ENCODE assay signal across 8 mouse cellular contexts in the genomic region with DNA sequence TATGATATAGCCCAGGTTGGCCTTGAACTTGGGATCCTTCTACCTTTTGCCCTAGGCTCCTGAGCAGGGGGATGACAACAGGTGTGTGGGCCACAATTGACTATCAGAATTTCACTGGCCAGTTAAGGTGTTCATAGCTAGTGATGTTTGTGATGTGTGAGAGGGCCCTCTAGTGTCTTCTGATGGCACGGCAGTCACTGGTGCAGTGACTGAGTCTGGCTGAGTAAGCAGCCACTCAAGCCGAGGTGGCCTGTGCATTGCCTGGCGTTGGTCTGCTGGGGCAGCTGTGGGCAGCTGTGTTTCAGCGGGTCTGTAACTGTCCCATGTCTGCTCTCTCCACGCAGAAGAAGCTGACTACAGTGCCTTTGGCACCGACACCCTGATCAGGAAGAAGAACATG. TPM values are rescaled to one million over a fixed set of nuclear protein-coding genes. Genes with fewer than 3 reads are reported as not detected.
DNase-seq lines count a peak whose midpoint lies in the region; ATAC-seq lines count a peak whose summit lies in the region.

No protein-coding gene starts in this region.

- peaks cover 4% of the 10 kb centered on the region; the same call in 1 of the 2 replicates for H3K36me3 ChIP-seq in intestine, embryonic 16.5 days (ENCODE audit: control insufficient read depth, insufficient read depth, low read length)

- no peak overlapping the region for H3K9ac ChIP-seq in intestine, embryonic 16.5 days (ENCODE audit: low read depth, low read length)

- peaks cover 34% of the 10 kb centered on the region for H3K4me1 ChIP-seq in intestine, embryonic 16.5 days (ENCODE audit: control insufficient read depth, insufficient read depth, low read length)

- H3K27me3 ChIP-seq in intestine, embryonic 16.5 days (replicated peaks; ENCODE audit: control insufficient read depth, insufficient read depth, low read length): no peaks in the 10 kb centered on the region

- peak; percentile 60 to 68 for DNase-seq in urinary bladder, postnatal 36 days (ENCODE audit: low spot score in 2 of 2)
- DNase-seq in urinary bladder, postnatal 10 days (ENCODE audit: low spot score): no peak
- peak; percentile 78 for DNase-seq in adrenal gland, postnatal 10 days
- DNase-seq in forelimb bud, embryonic 11.5 days (ENCODE audit: low read depth, low spot score): peak; percentile 38
- DNase-seq in liver: peak; percentile 63
- peak; percentile 71 for DNase-seq in retina, embryonic 14.5 days (ENCODE audit: low spot score)

- H3K4me2 ChIP-seq in intestine, embryonic 16.5 days (ENCODE audit: low read depth, low read length): no peak overlapping the region

- H3K4me3 ChIP-seq in intestine, embryonic 16.5 days (ENCODE audit: low read length): no peak overlapping the region

- H3K27ac ChIP-seq in intestine, embryonic 16.5 days (ENCODE audit: low read length): no peak overlapping the region

- 0 out of 2 replicates have a peak, but pooled peaks have one; percentile 24 for ATAC-seq in intestine, embryonic 16.5 days
- no peak for ATAC-seq in erythroblast, adult 5-6 weeks (replicated peaks; ENCODE audit: low FRiP score, poor library complexity, severe bottlenecking)

- no peaks in the 10 kb centered on the region for H3K9me3 ChIP-seq in intestine, embryonic 16.5 days (ENCODE audit: control insufficient read depth, low read length)

- 32% methylated on average over 6 of the region's 6 CpGs for WGBS in intestine, embryonic 16.5 days

RNA-seq across cellular contexts. Expression of a gene that starts 17.2 kb away (rescaled TPM):
- 1 to 10 TPM; 2.1 to 2.3 TPM for total RNA-seq in adrenal gland, postnatal 10 days (2021)
- polyA plus RNA-seq in intestine, embryonic 16.5 days (2015; fragmentation: Nextera tagmentation; extraction: Ambion mirVana): 7.8 and 13.9 TPM in 2 replicates
- not detected in 2 replicates for total RNA-seq in erythroblast, adult 5-6 weeks (2015; ENCODE audit: low replicate concordance)
- not detected in 2 replicates for total RNA-seq in erythroblast, adult 5-6 weeks (2017; ENCODE audit: low replicate concordance)
